Mouse (Mus musculus): ENCODE data around the gene Cmtr1.

The Cmtr1 gene

GRCm38 (mm10) chr17:29747466-29747865 is 87.1 kb downstream of the Cmtr1 start:
- no peak for DNase-seq

DNA sequence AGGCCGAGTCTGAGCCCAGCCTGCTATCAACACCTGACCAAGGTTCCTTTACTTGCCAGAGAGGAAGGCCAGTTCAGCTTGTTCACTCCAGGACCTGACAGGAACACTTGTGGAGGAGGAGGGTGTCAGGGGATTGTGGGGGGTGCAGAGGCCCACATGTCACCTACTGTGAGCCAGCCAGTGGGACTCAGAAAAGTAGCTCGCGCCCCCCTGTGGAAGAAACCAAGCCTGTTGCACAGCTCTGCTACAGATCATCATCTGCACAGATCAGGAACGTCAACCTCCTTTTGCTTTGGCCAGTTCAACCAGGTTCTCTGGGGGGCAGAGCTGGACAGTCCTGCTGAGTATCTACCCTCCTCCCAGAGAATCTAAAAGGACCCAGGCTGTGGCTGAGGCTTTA is 94.1 kb downstream of the Cmtr1 start:
- DNase-seq, result no peak
